Mouse (Mus musculus): ENCODE data around the gene Ceacam16. TPM values are rescaled to one million over a fixed set of nuclear protein-coding genes. Genes with fewer than 3 reads are reported as not detected.

Gene Ceacam16
- polyA plus RNA-seq (2014; fragmentation: Nextera tagmentation; extraction: Ambion mirVana), result not detected in 2 replicates

DNA sequence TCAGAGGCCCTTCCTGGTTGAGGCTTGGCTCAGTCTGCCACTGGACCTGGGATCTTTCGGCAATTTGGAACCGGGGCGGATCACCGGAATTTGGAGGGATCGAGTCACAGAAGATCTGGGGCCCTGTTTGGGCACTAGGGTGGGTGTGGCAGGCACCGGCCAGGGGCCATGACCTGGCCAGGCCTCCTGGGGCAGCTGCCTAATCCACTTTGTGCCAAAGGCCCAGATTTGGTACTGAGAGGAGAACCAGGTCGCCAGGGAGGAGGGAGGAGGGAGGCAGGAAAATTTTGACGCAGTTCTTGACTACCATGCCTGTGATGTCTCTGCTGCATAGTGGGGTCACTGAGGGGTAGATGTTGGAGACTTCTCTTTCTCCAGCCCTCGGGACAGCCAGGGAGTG lies at the start of gene Ceacam16:
Gene Ceacam16, minus strand, starts transcription at position 101 of the 400 bp plus-strand sequence.
- DNase-seq (ENCODE audit: low spot score) (no peak), ATAC-seq (ENCODE audit: low FRiP score) (no peak)
- H3K4me1 ChIP-seq (replicated peaks; ENCODE audit: control insufficient read depth, insufficient read depth, low read length), result no peaks in the 10 kb centered on the region
- H3K4me3 ChIP-seq (ENCODE audit: low read depth, low read length), result no peak within 1 kb of the TSS
- no peaks in the 10 kb centered on the region for H3K9me3 ChIP-seq (ENCODE audit: control insufficient read depth, low read length)
- H3K36me3 ChIP-seq (ENCODE audit: control insufficient read depth, insufficient read depth, low read length), result no peaks in the 10 kb centered on the region
- no peak within 1 kb of the TSS for H3K27ac ChIP-seq (ENCODE audit: low read depth, low read length)
- no peaks in the 10 kb centered on the region for H3K27me3 ChIP-seq (ENCODE audit: control insufficient read depth, insufficient read depth, low read length)
- no peak within 1 kb of the TSS for H3K9ac ChIP-seq (ENCODE audit: low read depth, low read length)
- WGBS, result 76% methylated on average over 9 of the region's 9 CpGs
- H3K4me2 ChIP-seq (replicated peaks; ENCODE audit: low read depth, low read length), result no peak within 1 kb of the TSS

DNA sequence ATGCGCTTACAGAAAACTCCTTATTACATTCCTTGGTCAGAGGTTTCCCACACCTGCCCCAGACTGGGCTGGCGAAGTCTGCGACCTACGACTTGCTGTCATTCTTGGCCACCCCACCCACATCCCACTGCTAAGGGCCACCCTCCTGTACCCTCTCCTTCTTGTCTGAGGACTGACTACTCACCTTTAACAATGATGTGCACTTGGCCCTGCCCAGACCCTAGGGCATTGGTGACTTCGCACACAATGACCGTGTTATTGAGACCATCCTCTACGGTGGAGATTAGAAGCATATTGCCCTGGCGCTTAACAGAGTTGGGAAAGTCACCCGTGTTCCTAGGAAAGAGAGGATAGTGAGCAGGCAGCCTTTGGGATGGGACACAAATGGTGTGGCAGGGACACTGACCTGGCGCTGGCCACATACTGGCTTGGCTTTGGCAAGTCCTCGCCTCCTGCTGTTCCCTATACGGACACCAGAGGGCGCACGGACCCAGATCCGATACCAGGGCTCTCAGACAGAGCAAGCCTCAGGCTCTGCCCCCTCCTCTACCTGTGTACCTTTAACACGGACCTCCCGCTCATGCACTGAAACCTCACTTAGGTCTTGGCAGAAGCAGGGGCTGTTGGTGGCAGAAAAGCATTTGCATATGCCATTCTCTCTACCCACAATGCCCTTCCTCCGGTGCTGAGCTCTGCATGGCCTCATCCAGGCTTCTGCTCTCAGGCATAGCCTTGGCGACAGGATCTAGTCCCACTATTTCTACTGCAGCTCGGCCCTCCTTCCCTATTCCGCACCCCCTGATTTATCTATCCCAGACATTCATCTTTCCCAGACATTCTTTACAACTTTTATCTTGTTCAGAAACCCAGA lies 49.6 kb upstream of the Ceacam16 start:
- ATAC-seq (ENCODE audit: low FRiP score), result peak; percentile 73

DNA sequence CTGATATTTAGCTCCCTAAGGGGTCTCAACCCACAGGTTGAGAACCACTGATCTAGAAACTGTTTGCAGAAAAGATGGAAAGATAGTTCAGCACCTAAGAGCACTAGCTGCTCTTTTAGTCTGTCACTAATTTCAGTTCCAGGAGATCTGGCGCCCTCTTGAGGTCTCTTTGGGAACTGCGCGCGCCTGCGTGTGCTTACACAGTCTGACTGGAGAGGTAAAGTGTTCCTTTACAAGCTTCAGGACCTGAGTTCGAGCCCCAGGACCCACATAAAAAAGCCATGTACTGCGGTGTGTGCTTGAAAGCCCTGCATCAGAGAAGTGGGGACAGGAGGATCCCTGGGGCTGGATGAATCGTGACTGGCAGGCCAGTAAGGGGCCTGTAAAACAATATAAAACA lies 28.8 kb upstream of the Ceacam16 start:
- H3K36me3 ChIP-seq (ENCODE audit: control insufficient read depth, insufficient read depth, low read length), result no peaks in the 10 kb centered on the region
- ATAC-seq (ENCODE audit: low FRiP score) (no peak), DNase-seq (ENCODE audit: low spot score) (peak; percentile 49)
- no peak overlapping the region for H3K9ac ChIP-seq (ENCODE audit: low read depth, low read length)
- H3K4me2 ChIP-seq (replicated peaks; ENCODE audit: low read depth, low read length), result no peak overlapping the region
- 52% methylated on average over 8 of the region's 8 CpGs for WGBS
- H3K9me3 ChIP-seq (ENCODE audit: control insufficient read depth, low read length), result no peaks in the 10 kb centered on the region
- H3K4me3 ChIP-seq (ENCODE audit: low read depth, low read length), result no peak overlapping the region
- H3K4me1 ChIP-seq (replicated peaks; ENCODE audit: control insufficient read depth, insufficient read depth, low read length), result no peaks in the 10 kb centered on the region
- no peak overlapping the region for H3K27ac ChIP-seq (ENCODE audit: low read depth, low read length)
- H3K27me3 ChIP-seq (ENCODE audit: control insufficient read depth, insufficient read depth, low read length), result no peaks in the 10 kb centered on the region

More for the DNA sequence above, 49.6 kb upstream of the Ceacam16 start:
- no peaks in the 10 kb centered on the region for H3K27me3 ChIP-seq (ENCODE audit: control insufficient read depth, insufficient read depth, low read length)
- no peak overlapping the region for H3K9ac ChIP-seq (ENCODE audit: low read depth, low read length)
- 50% methylated on average over 21 of the region's 21 CpGs for WGBS
- no peak overlapping the region for H3K4me2 ChIP-seq (replicated peaks; ENCODE audit: low read depth, low read length)
- no peak overlapping the region for H3K4me3 ChIP-seq (ENCODE audit: low read depth, low read length)
- H3K27ac ChIP-seq (ENCODE audit: low read depth, low read length), result no peak overlapping the region
- DNase-seq (ENCODE audit: low spot score), result peak; percentile 86
- no peaks in the 10 kb centered on the region for H3K36me3 ChIP-seq (ENCODE audit: control insufficient read depth, insufficient read depth, low read length)
- H3K9me3 ChIP-seq (ENCODE audit: control insufficient read depth, low read length), result no peaks in the 10 kb centered on the region
- H3K4me1 ChIP-seq (replicated peaks; ENCODE audit: control insufficient read depth, insufficient read depth, low read length), result no peaks in the 10 kb centered on the region

DNA sequence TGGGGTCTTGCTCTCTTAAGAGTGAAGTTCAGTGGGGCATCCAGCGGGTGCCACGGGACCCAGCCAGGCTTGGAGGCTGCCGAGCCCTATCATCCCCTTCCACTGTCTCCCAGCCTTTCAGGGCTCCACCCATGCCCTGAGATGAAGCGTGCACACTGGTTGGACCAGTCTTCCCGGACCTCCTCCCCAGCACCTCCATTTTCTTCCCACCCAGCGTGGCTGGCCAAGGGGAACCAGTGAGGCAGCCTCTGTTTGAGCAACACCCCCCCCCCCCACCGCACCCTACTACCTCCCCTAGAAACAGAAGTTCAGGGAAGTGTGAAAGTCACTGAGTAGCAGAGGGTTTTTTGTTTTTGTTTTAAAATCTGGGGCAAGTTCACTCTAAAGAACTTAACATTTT lies 26.8 kb upstream of the Ceacam16 start, which contains the start of gene Ceacam19:
Gene Ceacam19, minus strand, starts transcription at position 117 of the 400 bp plus-strand sequence.
- Histone ChIP-seq H3K27ac (ENCODE audit: low read depth, low read length) (no peak within 1 kb of the TSS), H3K27me3 (ENCODE audit: control insufficient read depth, insufficient read depth, low read length) (no peaks in the 10 kb centered on the region), H3K9me3 (ENCODE audit: control insufficient read depth, low read length) (no peaks in the 10 kb centered on the region), H3K4me2 (replicated peaks; ENCODE audit: low read depth, low read length) (no peak within 1 kb of the TSS), H3K4me1 (replicated peaks; ENCODE audit: control insufficient read depth, insufficient read depth, low read length) (no peaks in the 10 kb centered on the region), H3K36me3 (ENCODE audit: control insufficient read depth, insufficient read depth, low read length) (no peaks in the 10 kb centered on the region), H3K4me3 (ENCODE audit: low read depth, low read length) (no peak within 1 kb of the TSS), H3K9ac (ENCODE audit: low read depth, low read length) (no peak within 1 kb of the TSS)
- ATAC-seq (ENCODE audit: low FRiP score) (no peak), DNase-seq (ENCODE audit: low spot score) (no peak)
- 72% methylated on average over 7 of the region's 7 CpGs for WGBS

DNA sequence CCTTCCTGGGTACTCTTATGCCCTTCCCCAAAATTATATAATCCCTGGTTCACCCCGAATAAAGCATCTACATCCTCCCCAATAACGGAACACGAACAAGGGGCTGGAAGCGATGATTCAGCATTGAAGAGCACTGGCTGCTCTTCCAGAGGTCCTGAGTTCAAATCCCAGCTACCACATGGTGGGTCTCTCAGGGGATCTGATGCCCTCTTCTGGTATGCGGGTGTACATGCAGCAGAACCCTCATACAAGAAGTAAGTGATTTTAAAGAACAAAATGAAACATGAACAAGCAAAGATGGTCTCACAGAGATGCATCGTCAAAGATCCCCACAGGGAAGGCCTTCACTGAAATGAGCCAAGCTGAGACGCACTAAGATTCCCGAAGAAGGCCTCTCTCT lies 19.7 kb upstream of the Ceacam16 start:
- no peaks in the 10 kb centered on the region for H3K9me3 ChIP-seq (ENCODE audit: control insufficient read depth, low read length)
- no peak overlapping the region for H3K9ac ChIP-seq (ENCODE audit: low read depth, low read length)
- 79% methylated on average over 8 of the region's 8 CpGs for WGBS
- H3K36me3 ChIP-seq (ENCODE audit: control insufficient read depth, insufficient read depth, low read length), result no peaks in the 10 kb centered on the region
- H3K4me3 ChIP-seq (ENCODE audit: low read depth, low read length), result no peak overlapping the region
- H3K27me3 ChIP-seq (ENCODE audit: control insufficient read depth, insufficient read depth, low read length), result no peaks in the 10 kb centered on the region
- H3K4me2 ChIP-seq (replicated peaks; ENCODE audit: low read depth, low read length), result no peak overlapping the region
- H3K27ac ChIP-seq (ENCODE audit: low read depth, low read length), result no peak overlapping the region
- DNase-seq (ENCODE audit: low spot score), result no peak
- no peaks in the 10 kb centered on the region for H3K4me1 ChIP-seq (replicated peaks; ENCODE audit: control insufficient read depth, insufficient read depth, low read length)
- ATAC-seq (ENCODE audit: low FRiP score), result no peak

DNA sequence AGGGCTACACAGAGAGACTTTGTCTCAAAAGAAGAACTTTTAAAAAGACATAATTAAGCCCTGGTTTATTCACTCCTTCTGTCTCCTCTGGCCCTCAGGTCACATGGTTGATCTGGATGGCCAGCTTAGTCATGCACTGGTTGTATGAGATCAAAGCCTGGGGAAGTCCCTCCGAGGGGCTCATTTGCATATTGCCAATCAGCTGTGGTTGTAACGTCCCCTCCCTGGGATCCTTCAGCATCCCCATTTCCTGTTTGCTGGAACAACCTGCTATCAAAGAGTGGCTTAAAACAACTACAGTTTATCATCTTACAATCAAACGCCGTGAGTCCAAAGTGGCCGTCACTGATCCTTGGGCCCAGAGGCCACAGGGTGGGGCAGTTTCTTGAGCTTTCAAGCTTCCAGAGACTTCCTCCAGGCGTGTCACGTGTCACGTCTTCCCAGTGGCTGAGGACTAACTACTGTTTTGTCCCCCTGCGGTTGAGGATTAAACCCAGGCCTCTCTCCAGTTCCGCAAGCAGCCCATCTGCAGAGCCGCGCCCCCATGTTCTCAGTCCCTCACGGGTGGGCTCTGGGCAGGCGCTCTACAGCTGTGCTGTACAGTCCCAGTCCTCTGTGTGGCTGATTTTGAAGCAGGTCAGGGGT lies 15.8 kb upstream of the Ceacam16 start:
- no peaks in the 10 kb centered on the region for H3K9me3 ChIP-seq (ENCODE audit: control insufficient read depth, low read length)
- H3K4me1 ChIP-seq (replicated peaks; ENCODE audit: control insufficient read depth, insufficient read depth, low read length), result no peaks in the 10 kb centered on the region
- DNase-seq (ENCODE audit: low spot score) (no peak), ATAC-seq (ENCODE audit: low FRiP score) (0 out of 2 replicates have a peak, but pooled peaks have one; percentile 36)
- no peak overlapping the region for H3K9ac ChIP-seq (ENCODE audit: low read depth, low read length)
- H3K27ac ChIP-seq (ENCODE audit: low read depth, low read length), result no peak overlapping the region
- no peak overlapping the region for H3K4me2 ChIP-seq (replicated peaks; ENCODE audit: low read depth, low read length)
- H3K27me3 ChIP-seq (ENCODE audit: control insufficient read depth, insufficient read depth, low read length), result no peaks in the 10 kb centered on the region
- H3K36me3 ChIP-seq (ENCODE audit: control insufficient read depth, insufficient read depth, low read length), result no peaks in the 10 kb centered on the region
- H3K4me3 ChIP-seq (ENCODE audit: low read depth, low read length), result no peak overlapping the region
- WGBS, result 53% methylated on average over 14 of the region's 14 CpGs

DNA sequence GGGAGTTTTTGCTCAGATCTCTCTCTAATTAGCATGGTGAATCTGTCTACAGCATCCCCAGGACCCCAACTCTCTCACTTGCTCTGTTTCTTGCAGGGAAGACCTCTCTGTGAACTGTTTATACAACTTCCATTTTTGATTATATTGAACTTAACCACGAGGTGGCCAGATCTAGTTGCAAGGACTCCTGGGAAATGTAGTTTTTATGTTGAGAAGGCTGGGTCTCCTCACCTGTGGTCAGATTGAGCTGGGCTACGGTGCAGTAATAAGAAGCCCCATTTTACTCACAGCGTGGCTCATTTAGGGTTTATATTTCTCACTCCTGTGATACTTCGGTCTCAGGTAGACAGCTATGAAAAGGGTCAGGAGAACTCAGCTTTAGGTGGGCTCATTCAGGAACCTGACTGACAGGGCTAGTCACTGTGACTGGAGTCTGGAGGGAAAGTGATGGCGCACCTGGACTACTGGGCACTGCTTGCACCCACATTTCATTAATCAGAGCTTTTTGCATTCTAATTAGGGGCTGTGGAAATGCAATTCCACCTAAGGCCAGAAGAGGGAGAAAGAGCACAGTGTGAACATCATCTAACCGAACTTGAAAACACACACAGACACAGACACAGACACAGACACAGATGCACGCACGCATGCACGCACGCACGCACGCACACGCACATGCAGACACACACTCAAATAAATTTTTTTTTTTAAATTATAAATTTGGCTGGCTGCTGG lies 15.0 kb upstream of the Ceacam16 start:
- H3K27me3 ChIP-seq (ENCODE audit: control insufficient read depth, insufficient read depth, low read length), result no peaks in the 10 kb centered on the region
- ATAC-seq (ENCODE audit: low FRiP score) (peak; percentile 28; the same call in 1 of the 2 replicates), DNase-seq (ENCODE audit: low spot score) (peak; percentile 59)
- H3K36me3 ChIP-seq (ENCODE audit: control insufficient read depth, insufficient read depth, low read length), result no peaks in the 10 kb centered on the region
- H3K27ac ChIP-seq (ENCODE audit: low read depth, low read length), result no peak overlapping the region
- H3K4me2 ChIP-seq (replicated peaks; ENCODE audit: low read depth, low read length), result no peak overlapping the region
- no peak overlapping the region for H3K4me3 ChIP-seq (ENCODE audit: low read depth, low read length)
- 55% methylated on average over 13 of the region's 13 CpGs for WGBS
- no peak overlapping the region for H3K9ac ChIP-seq (ENCODE audit: low read depth, low read length)
- no peaks in the 10 kb centered on the region for H3K4me1 ChIP-seq (replicated peaks; ENCODE audit: control insufficient read depth, insufficient read depth, low read length)
- no peaks in the 10 kb centered on the region for H3K9me3 ChIP-seq (ENCODE audit: control insufficient read depth, low read length)

DNA sequence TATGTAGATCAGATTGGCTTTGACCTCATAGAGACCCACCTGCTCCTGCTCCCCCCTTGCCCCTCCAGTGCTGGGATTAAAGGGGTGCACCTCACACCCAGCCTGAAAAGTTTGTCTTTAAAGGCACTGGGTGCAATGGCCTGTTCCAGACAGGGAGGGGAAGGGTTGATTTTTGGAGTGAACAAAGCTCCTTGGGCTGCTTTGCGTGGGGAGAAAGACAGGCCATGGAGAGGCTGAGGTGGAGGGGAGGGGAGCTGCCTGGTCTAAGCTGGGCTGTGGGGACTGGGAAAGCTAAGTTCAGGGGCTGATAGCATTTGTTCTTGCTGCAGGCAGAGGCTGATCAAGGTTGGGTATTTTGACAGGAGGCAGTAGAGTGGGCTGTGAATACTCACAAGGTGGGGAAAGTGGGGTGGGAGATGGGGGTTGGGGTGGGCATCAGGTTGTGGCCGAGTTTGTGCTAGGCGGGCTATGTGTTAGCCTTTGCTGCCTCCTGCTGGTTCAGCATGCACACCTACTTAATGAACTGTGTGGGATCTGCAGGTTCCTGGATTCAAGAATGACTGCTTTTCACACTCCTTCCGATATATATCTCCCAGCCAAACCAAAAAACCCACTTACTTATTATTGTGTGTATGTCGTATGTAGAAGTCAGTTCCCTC lies 11.0 kb upstream of the Ceacam16 start:
- WGBS, result 48% methylated on average over 5 of the region's 5 CpGs
- Histone ChIP-seq H3K9ac (ENCODE audit: low read depth, low read length) (no peak overlapping the region), H3K4me1 (replicated peaks; ENCODE audit: control insufficient read depth, insufficient read depth, low read length) (no peaks in the 10 kb centered on the region), H3K4me3 (ENCODE audit: low read depth, low read length) (no peak overlapping the region), H3K36me3 (ENCODE audit: control insufficient read depth, insufficient read depth, low read length) (no peaks in the 10 kb centered on the region), H3K27me3 (ENCODE audit: control insufficient read depth, insufficient read depth, low read length) (no peaks in the 10 kb centered on the region), H3K27ac (ENCODE audit: low read depth, low read length) (no peak overlapping the region), H3K9me3 (ENCODE audit: control insufficient read depth, low read length) (no peaks in the 10 kb centered on the region), H3K4me2 (replicated peaks; ENCODE audit: low read depth, low read length) (no peak overlapping the region)
- ATAC-seq (ENCODE audit: low FRiP score) (no peak), DNase-seq (ENCODE audit: low spot score) (no peak)

All from hindbrain, embryonic 11.5 days (tissue).